22 mouse cellular contexts compared by ENCODE assay signal in the genomic region with DNA sequence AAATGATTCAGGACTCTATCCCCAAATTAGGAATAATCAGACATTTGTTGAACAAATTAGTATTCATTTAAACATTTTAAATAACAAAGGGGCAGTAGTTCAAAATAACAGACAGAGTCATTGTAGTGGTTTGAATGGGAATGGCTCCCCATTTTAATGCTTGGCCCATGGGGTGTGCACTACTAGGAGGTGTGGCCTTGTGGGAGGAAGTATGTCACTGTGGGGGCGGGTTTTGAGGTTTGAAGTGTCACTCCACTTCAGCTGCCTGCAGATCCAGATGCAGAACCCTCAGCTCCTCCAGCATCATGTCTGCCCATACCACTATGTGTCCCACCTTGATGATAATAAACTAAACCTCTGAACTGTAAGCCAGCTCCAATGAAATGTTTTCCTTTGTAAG. TPM values are rescaled to one million over a fixed set of nuclear protein-coding genes. Genes with fewer than 3 reads are reported as not detected.
A peak's percentile ranks its signal among the peaks of the same experiment; 100 is the strongest.
DNase-seq lines count a peak whose midpoint lies in the region; ATAC-seq lines count a peak whose summit lies in the region.
"Had no signal": no experiment of that assay in that cellular context is flagged by ENCODE, and none has a peak within 500 bp of the region (broad histone marks: within the 10 kb centered on the region; RNA-seq: fewer than 3 reads in every experiment).

No protein-coding gene starts in this region.

- no peak overlapping the region for H3K9ac ChIP-seq in forebrain, embryonic 16.5 days (replicated peaks; ENCODE audit: low read depth, low read length)
- H3K9ac ChIP-seq in forebrain, embryonic 12.5 days, result no peak overlapping the region
- H3K9ac ChIP-seq: hindbrain, embryonic 12.5 days; intestine, embryonic 15.5 days; kidney, embryonic 15.5 days; limb, embryonic 12.5 days; liver, embryonic 15.5 days; midbrain, embryonic 15.5 days had no signal

- H3K27me3 ChIP-seq in forebrain, embryonic 16.5 days (replicated peaks; ENCODE audit: control insufficient read depth, insufficient read depth, low read length), result no peaks in the 10 kb centered on the region
- H3K27me3 ChIP-seq in forebrain, embryonic 12.5 days, result no peaks in the 10 kb centered on the region
- H3K27me3 ChIP-seq: hindbrain, embryonic 12.5 days; intestine, embryonic 15.5 days; kidney, embryonic 15.5 days; limb, embryonic 12.5 days; liver, embryonic 15.5 days; megakaryocyte, embryonic 14.5 days; midbrain, embryonic 15.5 days had no signal

- H3K4me1 ChIP-seq in forebrain, embryonic 16.5 days (replicated peaks; ENCODE audit: control insufficient read depth, insufficient read depth, low read length), result no peaks in the 10 kb centered on the region
- H3K4me1 ChIP-seq in forebrain, embryonic 12.5 days, result no peaks in the 10 kb centered on the region
- H3K4me1 ChIP-seq: hindbrain, embryonic 12.5 days; intestine, embryonic 15.5 days; limb, embryonic 12.5 days; liver, embryonic 15.5 days; midbrain, embryonic 15.5 days had no signal

- no peaks in the 10 kb centered on the region for H3K9me3 ChIP-seq in forebrain, embryonic 16.5 days (ENCODE audit: control insufficient read depth, low read length)
- H3K9me3 ChIP-seq in forebrain, embryonic 12.5 days, result no peaks in the 10 kb centered on the region
- H3K9me3 ChIP-seq: embryonic facial prominence, embryonic 10.5 days; hindbrain, embryonic 12.5 days; intestine, embryonic 15.5 days; kidney, embryonic 15.5 days; limb, embryonic 12.5 days; liver, embryonic 15.5 days; megakaryocyte, embryonic 14.5 days; midbrain, embryonic 15.5 days had no signal

- H3K27ac ChIP-seq in forebrain, embryonic 16.5 days (ENCODE audit: low read length), result no peak overlapping the region
- H3K27ac ChIP-seq in forebrain, embryonic 12.5 days, result no peak overlapping the region
- H3K27ac ChIP-seq: embryonic facial prominence, embryonic 10.5 days; heart, adult 2 months; hindbrain, embryonic 12.5 days; intestine, embryonic 15.5 days; kidney, embryonic 15.5 days; limb, embryonic 12.5 days; liver, embryonic 15.5 days; midbrain, embryonic 15.5 days had no signal

- H3K4me2 ChIP-seq in forebrain, embryonic 16.5 days (ENCODE audit: low read length), result no peak overlapping the region
- H3K4me2 ChIP-seq in forebrain, embryonic 12.5 days, result no peak overlapping the region
- H3K4me2 ChIP-seq: hindbrain, embryonic 12.5 days; intestine, embryonic 15.5 days; kidney, embryonic 15.5 days; limb, embryonic 12.5 days; liver, embryonic 15.5 days; midbrain, embryonic 15.5 days had no signal

- no peak overlapping the region for H3K4me3 ChIP-seq in forebrain, embryonic 16.5 days (replicated peaks; ENCODE audit: low read length)
- no peak overlapping the region for H3K4me3 ChIP-seq in forebrain, embryonic 12.5 days (replicated peaks)
- H3K4me3 ChIP-seq: embryonic facial prominence, embryonic 10.5 days; heart, adult 2 months; hindbrain, embryonic 12.5 days; intestine, embryonic 15.5 days; kidney, embryonic 15.5 days; limb, embryonic 12.5 days; liver, embryonic 15.5 days; megakaryocyte, embryonic 14.5 days; midbrain, embryonic 15.5 days had no signal

- intact Hi-C loops in gastrocnemius, postnatal 14 days (cut with DNase I; ENCODE audit: low total_unique reads), result no loop called here
- intact Hi-C loops in heart, postnatal 36 days (cut with DNase I), result no loop called here

- ATAC-seq in forebrain, embryonic 16.5 days, result peak; percentile 36
- ATAC-seq in forebrain, embryonic 12.5 days (ENCODE audit: low FRiP score), result no peak
- ATAC-seq: intestine, embryonic 15.5 days; lung, postnatal 0 days; midbrain, embryonic 15.5 days had no signal

- H3K36me3 ChIP-seq in forebrain, embryonic 16.5 days (ENCODE audit: control insufficient read depth, insufficient read depth), result no peaks in the 10 kb centered on the region
- no peaks in the 10 kb centered on the region for H3K36me3 ChIP-seq in forebrain, embryonic 12.5 days (replicated peaks)
- H3K36me3 ChIP-seq: intestine, embryonic 15.5 days; liver, embryonic 15.5 days; midbrain, embryonic 15.5 days had no signal

- WGBS in forebrain, embryonic 16.5 days, result 89% methylated on average over 1 of the region's 1 CpGs
- 86% methylated on average over 1 of the region's 1 CpGs for WGBS in forebrain, embryonic 12.5 days

- DNase-seq in thymus, postnatal 14 days, result peak; percentile 18
- no peak for DNase-seq in thymus, postnatal 10 days (ENCODE audit: low spot score in 2 of 2)
- DNase-seq in brain, adult 2 months (ENCODE audit: low read depth, low spot score), result peak; percentile 87
- peak; percentile 47 for DNase-seq in telencephalon, adult 2 months (ENCODE audit: low read depth, low spot score)
- no peak for DNase-seq in gastrocnemius, postnatal 14 days
- DNase-seq in heart, postnatal 36 days, result no peak
- DNase-seq: adrenal gland, postnatal 36 days; cerebellum, postnatal 10 days; heart, adult 2 months; retina, postnatal 1 day; thymus, adult 18-20 months had no signal

RNA-seq across cellular contexts. Expression of a gene that starts 26.6 kb away (rescaled TPM):
- polyA plus RNA-seq in forebrain, embryonic 16.5 days (2015; fragmentation: Nextera tagmentation; extraction: Ambion mirVana), result 56.2 and 64.9 TPM in 2 replicates
- polyA plus RNA-seq in forebrain, embryonic 12.5 days (2016; fragmentation: Nextera tagmentation; extraction: Ambion mirVana), result 85.6 and 89.5 TPM in 2 replicates
- total RNA-seq in gastrocnemius, postnatal 14 days (2021), result 100 to 1,000 TPM in 1 of 2 experiments, 10 to 100 TPM in 1; 98.7 to 108 TPM
- 100 to 1,000 TPM; 271 to 297 TPM for total RNA-seq in heart, postnatal 36 days (2021)

RNA-seq across cellular contexts. Expression of a gene that starts 55.7 kb away (rescaled TPM):
- 0.30 and 0.33 TPM in 2 replicates for polyA plus RNA-seq in forebrain, embryonic 16.5 days (2015; fragmentation: Nextera tagmentation; extraction: Ambion mirVana)
- polyA plus RNA-seq in forebrain, embryonic 12.5 days (2016; fragmentation: Nextera tagmentation; extraction: Ambion mirVana), result 0.19 and 0.22 TPM in 2 replicates
- under 1 TPM; 0.20 to 0.21 TPM for total RNA-seq in gastrocnemius, postnatal 14 days (2021)
- 1 to 10 TPM in 1 of 2 experiments, under 1 TPM in 1; 0.56 to 1.2 TPM for total RNA-seq in heart, postnatal 36 days (2021)

Comparison
In these comparisons a context has a peak if more than half of its experiments do, and no peak if none do; other contexts are left out.
1. DNase-seq: peak in thymus, postnatal 14 days (single experiment), brain, adult 2 months (single experiment) and telencephalon, adult 2 months (single experiment); none in thymus, postnatal 10 days (0 of 2), gastrocnemius, postnatal 14 days (single experiment) and heart, postnatal 36 days (0 of 2).